Mouse (Mus musculus): ENCODE measurements around the gene 4930407I10Rik.

DNA sequence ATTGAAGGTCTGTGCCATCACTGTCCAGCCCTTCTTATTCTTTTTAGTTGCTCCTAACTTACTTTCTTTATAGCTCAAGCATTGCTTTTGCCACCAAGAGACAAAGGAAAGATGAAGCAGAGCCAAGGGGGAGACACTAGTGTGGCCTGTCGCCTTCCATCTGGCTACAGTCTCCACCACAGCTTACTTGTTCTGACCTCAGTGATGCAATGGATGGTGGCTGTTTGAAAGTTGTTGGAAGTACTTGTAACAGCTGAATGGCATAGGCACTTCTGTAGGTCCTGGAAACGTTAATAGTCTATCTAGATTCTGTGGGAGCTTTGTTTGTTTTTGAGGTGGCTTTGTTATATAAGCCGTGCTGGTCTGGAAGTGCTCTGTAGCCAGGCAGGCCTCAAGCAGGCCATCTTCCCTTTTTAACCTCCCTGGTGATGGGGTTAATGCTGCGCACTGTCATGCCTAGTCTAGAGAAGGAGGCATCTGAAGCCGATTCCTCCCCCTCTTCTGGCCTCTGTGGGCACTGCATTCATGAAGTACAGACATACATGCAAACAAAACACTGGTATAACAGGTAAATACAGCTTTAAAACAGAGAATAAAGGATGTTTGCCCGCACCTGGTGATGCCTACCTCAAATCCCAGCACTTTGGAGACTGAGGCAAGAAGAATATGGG, 34.9 kb upstream of the 4930407I10Rik start:
- TF ChIP-seq POLR2A (IDR thresholded peaks at IDR 0.05; ENCODE audit: insufficient read depth, low read length), result no peak
- TF ChIP-seq CTCF (IDR thresholded peaks at IDR 0.05; ENCODE audit: low read depth, low read length), result no peak
- TF ChIP-seq EP300 (IDR thresholded peaks at IDR 0.05; ENCODE audit: insufficient read depth, low read depth, low read length), result no peak
